Mouse (Mus musculus): ENCODE data around the gene Chrd.

GRCm38 (mm10) chr16:20701316-20701715, 31.6 kb upstream of the Chrd start:
- TF ChIP-seq CTCF (IDR thresholded peaks at IDR 0.05; ENCODE audit: borderline replicate concordance, insufficient read depth, low read depth, low read length) (no peak), POLR2A (IDR thresholded peaks at IDR 0.05; ENCODE audit: borderline replicate concordance, insufficient read depth, low read length) (no peak)
